Mouse (Mus musculus) cerebellum, adult 11-12 months (tissue): ENCODE measurements at regions not wholly inside any gene's neighbourhood (a gene's known extent, or its start where the extent isn't known, plus 50 kb on each side); places are given as distances from the start of the nearest gene placed in this dataset.

Source experiments
- DNase-seq: peaks from one replicate; pipeline ENCODE4 v3.0.0; 2022

GRCm38 (mm10) chr6:117427351-117428142 lies 259.2 kb downstream of the Cxcl12 start:
- DNase-seq = no peak

DNA sequence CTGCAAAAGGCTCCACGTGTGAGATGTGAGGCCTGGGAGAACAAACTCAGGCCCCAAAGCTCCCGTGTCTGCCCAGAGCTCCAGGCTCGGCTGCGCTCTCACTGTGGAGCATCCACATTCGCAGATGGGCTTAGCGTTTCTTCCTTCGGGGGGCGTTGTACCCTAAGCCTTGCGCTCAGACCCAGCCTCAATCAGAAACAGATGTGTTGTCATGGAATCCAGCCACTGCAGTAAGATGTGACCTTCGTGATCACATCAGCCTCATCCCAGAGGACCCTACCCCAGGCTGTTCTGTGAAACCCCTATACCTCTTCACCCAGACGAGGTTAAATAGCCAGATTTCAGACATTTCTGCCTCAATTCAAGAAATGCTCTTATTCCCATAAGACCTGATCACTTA lies 260.1 kb downstream of the Cxcl12 start:
- no peak for DNase-seq

DNA sequence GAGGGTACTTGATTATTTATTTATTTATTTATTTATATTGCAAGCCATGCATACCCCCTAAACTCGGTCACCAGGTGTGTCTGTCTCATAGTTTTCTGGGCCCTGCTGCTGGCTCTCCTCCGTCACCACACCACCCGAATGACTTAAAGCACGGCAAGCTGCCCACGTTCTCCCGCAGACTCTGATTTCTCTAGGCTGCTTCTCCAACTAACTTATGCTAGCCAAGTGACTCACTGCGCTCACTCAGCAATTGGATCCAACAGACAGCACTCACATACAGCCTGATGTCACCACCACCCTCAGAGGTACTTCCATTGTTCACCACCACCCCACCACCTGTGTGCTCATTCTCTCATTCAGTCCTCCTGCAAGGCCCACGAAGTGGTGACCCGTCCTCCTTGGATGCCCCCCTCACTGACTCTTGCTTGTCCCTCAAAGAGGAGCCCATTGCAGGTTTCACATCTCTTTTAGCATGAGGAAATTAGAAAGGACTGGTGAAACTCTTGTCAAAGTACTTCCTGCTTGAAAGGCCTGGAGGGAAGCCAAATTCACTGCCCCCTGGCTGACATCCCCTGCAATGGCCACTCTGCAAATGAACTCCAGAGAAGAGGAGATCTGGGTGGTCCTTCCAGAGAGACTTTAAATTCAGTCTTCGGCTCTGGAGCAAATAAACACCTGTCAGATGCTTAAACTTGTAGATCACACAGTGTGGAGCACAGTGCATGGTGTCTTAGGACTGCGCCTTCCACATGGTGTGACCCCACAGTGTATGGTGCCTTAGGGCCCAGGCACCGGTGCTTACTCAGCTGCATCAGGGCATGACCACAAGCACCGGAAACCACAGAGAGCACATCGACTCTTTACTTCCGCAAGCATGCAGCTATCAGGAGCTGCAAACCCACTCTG lies 262.8 kb downstream of the Cxcl12 start:
- DNase-seq = no peak

GRCm38 (mm10) chr6:117436851-117437250 lies 268.5 kb downstream of the Cxcl12 start:
- no peak for DNase-seq

DNA sequence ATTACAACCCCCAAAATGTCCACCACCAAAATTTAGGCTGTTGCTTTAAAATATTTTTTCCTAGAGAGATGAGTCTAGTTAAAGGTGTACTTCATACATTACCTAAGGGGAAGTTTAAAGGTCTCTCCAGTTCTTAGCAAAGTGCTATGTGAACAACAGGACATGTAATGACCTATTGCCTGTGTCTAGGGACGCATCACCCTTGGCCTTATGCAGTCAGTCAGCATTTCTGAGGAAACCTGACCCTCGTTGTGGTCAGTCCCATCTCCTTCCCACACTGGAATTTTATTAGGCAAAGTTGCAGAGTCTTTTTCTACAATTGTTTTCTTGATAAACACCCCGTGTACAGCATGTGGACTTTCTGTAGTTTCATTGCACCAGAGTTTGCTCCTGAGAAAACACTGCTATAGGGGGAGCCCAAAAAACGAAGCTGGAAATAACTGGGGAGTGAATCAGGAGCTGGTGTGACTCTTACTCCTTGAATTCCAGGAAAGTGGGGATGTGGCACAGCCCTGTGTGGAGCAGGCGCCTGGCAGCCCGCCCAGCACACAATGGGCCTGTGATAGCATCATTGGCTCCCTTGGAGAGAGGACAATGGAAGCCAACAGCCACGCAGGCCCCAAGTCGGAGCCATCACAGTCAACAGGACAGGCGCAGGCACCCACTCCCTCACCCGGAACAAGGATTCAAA lies 269.2 kb downstream of the Cxcl12 start:
- DNase-seq = no peak

DNA sequence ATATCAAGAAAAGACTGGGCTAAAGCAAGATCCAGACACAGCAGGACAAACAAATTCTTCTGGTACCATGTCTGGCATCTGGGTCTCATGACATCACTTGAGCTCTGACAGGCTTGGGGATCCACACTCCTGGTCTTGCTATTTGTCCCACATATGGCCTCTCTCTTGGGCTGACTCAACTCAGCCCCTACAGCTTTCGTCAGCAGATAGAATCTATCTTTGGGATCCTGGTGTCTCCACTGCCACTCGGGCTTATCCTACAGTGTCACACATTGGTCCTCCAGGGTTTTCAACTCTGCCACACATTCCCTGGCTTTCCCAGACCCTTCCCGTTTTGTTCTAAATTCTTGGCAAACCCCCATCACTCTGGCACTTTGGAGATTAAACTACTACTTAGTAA lies 280.3 kb downstream of the Cxcl12 start:
- DNase-seq = no peak

DNA sequence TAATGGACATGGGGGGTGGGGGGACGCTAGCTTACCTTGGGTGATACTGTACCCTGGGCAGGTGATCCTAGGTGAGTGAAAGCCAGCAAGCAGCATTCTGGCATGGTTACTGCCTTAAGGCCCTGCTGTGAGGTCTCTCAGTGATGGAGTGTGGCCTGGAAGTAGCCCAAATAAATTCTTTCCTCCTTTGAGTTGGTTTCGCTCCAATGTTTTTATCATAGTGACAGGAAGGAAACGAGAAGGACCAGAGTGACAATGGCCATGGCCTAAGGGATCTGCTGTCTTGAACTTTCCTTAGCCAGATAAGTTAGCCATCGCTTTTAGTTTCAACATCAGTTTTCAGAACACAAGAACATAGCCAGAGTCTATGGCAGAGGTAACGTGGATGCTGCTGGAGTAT lies 282.7 kb downstream of the Cxcl12 start:
- no peak for DNase-seq

- no peak for DNase-seq
Observed at GRCm38 (mm10) chr6:117460193-117460592, 291.9 kb downstream of the Cxcl12 start.

GRCm38 (mm10) chr6:117465165-117465564 lies 296.8 kb downstream of the Cxcl12 start:
- no peak for DNase-seq

DNA sequence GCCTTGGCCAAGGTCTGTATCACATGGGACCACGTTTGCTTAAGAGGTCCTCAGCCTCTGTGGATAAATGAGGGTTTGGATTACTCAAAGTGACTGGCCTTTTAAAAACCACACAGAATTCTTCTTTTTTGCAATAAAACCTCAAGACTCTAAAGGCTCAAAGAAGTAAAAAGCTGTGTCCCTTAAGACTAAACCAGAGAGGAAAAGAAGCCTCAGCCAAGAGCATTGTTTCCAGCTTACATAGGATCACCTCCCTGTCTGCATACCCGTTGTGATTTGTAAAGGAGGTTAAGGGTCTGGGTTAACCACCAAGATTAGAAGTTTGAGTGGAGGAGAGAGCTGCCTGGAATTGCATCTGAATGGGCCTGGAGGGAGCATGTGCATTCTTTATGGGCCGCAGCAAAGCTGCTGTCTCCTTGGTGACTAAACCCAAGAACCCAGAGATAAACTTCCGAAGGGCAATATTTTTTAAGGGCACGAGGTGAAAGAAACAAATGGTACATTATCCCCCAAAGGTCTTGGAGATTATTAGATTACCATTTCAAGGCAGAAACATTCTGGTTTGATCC lies 297.4 kb downstream of the Cxcl12 start:
- no peak for DNase-seq

DNA sequence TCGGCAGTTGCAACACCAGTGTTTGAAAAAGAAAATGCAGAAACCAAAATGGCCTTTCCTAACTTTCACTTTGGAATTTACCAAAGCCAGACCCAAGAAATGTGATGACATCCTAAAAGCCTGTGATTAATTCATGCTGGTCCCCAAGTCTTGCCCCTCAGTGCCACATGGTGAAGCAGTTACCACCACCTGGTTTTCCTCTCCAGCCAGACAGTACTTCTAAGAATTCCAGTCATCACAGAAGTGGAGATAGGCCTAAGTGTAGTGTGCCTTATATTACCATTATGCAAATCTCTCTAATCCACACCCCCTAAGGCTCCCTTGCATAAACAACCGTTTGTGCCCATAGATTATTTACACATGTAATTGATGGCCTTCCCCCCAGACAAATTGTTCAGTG lies 311.0 kb downstream of the Cxcl12 start:
- DNase-seq = no peak

GRCm38 (mm10) chr6:117480396-117480795 lies 312.1 kb downstream of the Cxcl12 start:
- DNase-seq = no peak

- DNase-seq = no peak
Observed at GRCm38 (mm10) chr6:117489161-117489560, 320.8 kb downstream of the Cxcl12 start.

DNA sequence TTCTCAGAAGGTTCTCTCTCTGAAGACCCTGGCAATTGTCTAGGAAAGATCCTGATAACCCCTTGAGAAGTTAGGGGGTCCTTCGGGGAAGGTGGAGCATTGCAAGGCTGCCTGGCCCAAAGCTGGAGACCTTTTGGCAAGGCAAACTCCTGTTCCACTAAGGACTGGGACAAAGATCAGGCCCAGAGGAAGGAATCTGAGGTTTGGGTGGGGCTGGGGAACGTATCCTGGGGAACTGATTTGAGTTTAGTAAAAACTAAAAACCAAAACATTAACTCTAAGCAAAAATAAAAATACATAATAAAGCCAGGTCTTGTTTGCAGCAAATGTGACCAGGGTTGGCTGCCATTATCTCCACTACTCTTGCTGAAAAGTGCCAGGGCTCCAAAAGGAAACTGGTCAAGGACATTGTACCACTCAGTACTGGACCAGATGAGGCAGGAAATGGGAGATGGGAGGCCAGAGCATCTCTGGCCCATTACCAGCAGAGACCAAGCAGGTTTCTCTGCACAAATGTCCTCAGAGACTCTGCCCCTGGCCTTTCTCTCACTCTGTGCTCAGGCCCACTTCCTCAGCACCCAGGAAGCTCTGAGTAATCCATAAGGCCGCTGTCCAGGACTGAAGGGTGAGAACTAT lies 321.5 kb downstream of the Cxcl12 start:
- no peak for DNase-seq

GRCm38 (mm10) chr6:117494971-117495370 lies 326.6 kb downstream of the Cxcl12 start:
- DNase-seq = no peak

DNA sequence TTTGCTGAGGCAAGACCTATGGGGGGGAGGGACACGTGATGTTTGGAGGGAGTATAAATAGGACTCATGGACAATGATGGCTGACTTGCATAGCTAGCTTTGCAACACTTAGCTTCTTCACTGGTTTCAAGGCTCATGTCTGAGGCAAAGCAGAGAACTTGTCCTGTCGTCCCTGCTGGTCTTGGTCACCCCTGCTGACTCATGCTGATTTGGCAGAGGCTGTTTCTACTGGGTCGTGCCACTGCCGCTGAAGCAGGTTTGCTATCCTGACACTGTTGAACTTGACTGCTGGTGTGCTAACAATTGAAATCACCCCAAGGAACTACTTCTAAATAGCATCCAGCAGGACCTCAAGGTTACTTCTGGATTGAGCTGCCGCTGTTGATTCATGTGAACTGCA lies 329.0 kb downstream of the Cxcl12 start:
- DNase-seq = no peak

DNA sequence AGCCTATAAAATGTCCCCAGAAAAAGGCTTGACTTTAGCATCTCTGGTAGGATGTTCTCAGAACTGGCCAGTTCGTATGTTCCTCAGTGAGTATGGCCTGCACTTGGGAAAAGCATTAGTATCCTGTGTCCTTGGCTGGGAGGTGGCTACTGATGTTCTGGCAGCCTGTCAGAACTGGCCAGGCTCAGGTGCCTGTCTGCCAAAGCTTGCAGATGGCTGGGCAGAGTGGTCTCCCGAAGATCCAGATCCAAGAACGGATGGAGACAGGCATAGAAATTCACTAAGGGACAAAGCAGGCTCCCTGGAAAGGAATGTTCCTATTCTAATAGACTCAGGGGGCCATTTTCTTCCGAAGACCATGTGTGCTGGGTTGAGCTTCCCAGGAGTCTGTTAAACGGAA lies 329.6 kb downstream of the Cxcl12 start:
- DNase-seq = no peak

DNA sequence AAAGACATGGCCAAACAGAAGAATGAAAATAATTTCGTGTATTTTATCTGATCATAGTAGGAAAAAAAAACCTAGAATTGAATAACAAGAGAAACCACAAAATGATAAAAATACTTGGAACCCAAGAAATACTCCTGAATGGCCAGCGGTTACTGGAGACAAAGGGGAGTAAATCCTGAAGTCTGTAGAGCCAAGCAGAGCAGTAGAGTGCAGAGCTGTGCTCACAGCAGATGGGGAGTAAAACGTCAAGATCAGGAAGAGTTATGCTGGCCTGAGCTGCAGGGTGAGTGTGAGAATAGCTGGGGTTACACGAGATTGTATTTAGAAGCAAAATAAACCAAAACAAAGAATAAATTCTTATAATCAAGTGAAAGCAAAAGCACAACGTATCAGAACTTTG lies 334.0 kb downstream of the Cxcl12 start:
- DNase-seq = no peak

GRCm38 (mm10) chr6:117504771-117505170 lies 336.2 kb upstream of the Zfp637 start:
- no peak for DNase-seq

- no peak for DNase-seq
Observed at GRCm38 (mm10) chr6:117505431-117505830, 335.5 kb upstream of the Zfp637 start.

DNA sequence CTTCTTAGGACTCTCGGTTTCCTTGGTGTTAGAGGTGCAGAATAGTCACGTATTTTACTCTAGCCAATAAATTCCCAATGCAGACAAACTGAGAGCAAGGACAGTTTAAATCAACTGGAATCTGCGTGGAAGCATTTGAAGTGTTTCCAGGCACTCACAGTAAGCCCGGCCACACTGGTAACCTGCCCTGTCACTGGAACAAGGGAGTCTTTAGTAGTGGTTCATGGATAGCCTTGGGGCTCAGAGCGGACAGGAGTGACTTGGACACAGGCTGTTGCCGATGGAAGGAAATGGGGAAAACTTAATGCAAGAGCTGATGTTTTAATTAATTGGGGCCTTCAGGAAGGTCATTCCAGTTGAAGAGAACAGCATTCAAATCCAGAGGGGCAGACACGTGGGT lies 334.4 kb upstream of the Zfp637 start:
- DNase-seq = no peak

GRCm38 (mm10) chr6:117508860-117509259 lies 332.1 kb upstream of the Zfp637 start:
- no peak for DNase-seq

- no peak for DNase-seq
Observed at GRCm38 (mm10) chr6:117510026-117510425, 331.0 kb upstream of the Zfp637 start.
